Mouse (Mus musculus) brain, embryonic 14.5 days (tissue): ENCODE results near the gene Thumpd3. TPM values are rescaled to one million over a fixed set of nuclear protein-coding genes. Genes with fewer than 3 reads are reported as not detected.

Experiments used
- DNase-seq: peaks from one replicate; pipeline ENCODE4 v3.0.0-alpha.2; 2011; ENCODE audit warnings: low read depth
- CTCF ChIP-seq: fragments of 200-500 bp; IDR thresholded peaks from 2 replicates; pipeline ENCODE4 v1.5.1; 2012; ENCODE audit warnings: inconsistent platforms, mild to moderate bottlenecking, moderate library complexity, borderline replicate concordance; ENCODE audit not compliant: insufficient read depth, insufficient read length; ENCODE audit errors: extremely low read depth
- POLR2A ChIP-seq: fragments of 200-500 bp; IDR thresholded peaks from 2 replicates; pipeline ENCODE4 v1.6.1; 2012; ENCODE audit warnings: mild to moderate bottlenecking, inconsistent platforms, borderline replicate concordance; ENCODE audit not compliant: poor library complexity, insufficient read depth, insufficient read length, severe bottlenecking; ENCODE audit errors: extremely low read depth
- polyA plus RNA-seq: library from polyadenylated mRNA; depleted of rRNA; stranded (reverse); fragments of >200 nt; gene quantifications from 2 replicates; pipeline ENCODE4 v1.2.3, GENCODE M21; 2012

Gene Thumpd3
- polyA plus RNA-seq, 1 experiment = 28.5 TPM

DNA sequence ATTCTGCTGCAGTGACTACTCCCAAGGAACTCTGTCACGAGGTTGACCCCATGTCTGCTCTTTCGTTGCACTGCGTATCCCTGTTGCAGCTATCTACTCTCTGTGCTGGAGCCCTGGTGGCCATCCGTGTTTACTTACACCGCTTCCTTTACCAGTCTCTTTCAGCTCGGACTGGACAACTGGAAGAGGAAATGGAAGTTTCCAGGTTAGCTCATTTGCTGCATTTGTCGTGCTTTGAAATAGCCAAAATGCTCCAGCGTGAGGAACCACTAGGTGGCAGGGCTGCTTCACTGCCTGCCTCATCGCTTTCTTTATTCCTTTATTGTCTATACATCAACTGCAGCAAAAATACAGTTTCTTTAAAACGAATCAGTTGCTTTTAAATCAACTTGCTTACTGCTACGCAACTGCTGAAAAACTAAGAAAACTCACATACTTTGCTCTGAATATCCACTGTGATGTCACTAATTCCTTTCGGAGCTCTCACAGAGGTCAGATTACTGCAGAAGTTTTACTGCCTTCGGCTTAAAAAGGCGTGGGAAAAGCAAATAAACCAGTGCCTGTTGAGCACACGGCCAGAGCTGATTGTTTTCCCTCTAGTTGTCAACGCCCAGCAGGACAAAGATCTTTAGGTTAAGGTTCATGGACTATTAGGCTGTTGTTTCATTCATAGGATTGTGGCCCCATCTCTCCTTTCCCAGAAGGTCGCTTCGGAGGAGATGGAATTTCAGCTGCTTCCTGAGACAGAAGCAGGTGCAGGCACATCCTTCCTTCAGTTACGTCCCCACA, 7.9 kb upstream of the Thumpd3 start:
- TF ChIP-seq POLR2A (no peak), CTCF (peak; percentile 85)
- DNase-seq = peak; percentile 82

DNA sequence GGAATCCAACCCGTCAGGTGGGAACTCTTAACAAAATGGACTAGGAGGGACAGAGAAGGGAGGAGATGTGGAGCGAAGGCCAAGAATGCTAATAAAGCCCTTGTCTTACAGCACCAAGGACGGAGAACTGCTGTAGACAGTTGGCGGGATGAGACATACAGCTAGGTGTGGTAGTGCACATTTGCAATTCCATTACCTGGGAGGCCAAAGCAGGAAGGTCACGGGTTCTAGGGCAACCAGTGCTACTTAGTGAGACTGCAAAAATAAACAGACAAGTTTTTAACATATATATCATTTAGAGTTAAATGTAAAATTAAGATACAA, 7.3 kb upstream of the Thumpd3 start:
- no peak for TF ChIP-seq CTCF
- DNase-seq = no peak

DNA sequence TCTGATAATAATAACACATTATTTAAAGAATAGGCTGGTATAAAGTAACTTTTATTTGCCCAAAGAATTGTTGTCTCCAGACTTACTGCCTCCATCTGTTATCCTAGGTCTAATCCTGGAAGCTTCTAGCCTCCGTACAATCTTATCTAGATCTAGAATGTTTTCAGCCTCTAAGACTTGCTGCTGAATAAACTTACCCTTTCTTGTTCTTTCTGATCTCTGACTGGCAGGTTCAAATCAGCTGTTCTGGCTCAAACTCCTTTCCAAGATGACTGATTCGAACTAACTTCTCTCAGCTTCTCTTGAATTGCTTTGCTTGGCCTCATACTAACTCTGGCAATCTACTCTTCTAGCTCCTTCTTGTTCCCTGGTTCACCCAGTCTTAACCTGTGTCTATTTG, 5.7 kb upstream of the Thumpd3 start:
- TF ChIP-seq POLR2A (no peak), CTCF (no peak)
- DNase-seq = no peak

DNA sequence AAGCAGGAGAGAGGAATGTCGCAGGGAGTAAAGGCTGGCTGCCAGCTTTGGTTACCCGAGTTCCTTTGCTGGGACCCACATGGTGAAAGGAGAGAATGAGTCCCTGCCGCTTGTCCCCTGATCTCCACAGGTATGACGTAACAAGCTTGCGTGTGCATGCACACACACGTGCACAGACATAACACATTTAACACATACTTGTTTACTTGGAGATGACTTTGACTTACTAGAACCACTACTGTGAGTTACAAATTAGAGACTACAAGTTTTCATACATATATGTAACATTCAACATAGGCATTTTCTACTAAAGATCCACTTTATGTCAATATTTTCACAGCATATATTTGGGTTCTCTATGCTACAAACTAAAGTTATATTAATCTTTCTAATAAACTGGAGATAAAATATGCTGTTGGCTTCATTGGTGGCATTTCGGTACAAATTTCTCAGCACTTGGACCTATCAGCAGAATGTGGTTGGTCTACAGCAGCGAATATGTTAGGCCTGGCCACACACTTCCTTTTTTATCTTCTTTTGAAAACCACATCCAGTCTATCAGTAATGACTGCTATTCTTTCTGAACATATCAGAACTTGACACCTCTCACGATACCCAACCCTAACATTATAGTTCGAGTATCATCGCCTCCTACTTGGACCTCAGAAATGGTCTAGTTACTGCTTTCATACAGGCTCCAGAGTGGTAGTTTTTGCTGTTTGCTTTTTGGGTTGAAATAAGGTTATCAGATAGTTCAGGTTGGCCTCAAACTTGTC, 4.6 kb upstream of the Thumpd3 start:
- no peak for TF ChIP-seq POLR2A
- no peak for TF ChIP-seq CTCF
- DNase-seq = no peak

DNA sequence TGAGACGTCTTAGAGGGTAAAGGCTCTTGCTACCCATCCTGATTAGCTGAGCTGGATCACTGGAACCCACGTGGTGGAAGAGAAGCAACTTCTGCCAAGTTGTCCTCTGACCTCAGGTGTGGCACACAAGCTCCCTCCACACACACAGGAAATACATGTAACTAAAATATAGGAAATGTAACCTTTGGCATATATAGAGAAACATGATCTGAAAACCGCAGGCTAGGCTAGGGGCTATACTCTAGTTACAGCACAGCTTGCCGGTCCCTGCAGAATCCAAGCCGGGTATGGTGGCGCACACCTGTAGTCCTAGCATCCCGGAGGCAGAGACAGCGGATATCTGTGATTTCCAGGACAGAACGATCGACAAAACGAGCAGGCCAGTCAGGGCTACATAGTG, 450 bp upstream of the Thumpd3 start:
- DNase-seq = peak; percentile 7
- TF ChIP-seq CTCF = no peak
- TF ChIP-seq POLR2A = no peak

DNA sequence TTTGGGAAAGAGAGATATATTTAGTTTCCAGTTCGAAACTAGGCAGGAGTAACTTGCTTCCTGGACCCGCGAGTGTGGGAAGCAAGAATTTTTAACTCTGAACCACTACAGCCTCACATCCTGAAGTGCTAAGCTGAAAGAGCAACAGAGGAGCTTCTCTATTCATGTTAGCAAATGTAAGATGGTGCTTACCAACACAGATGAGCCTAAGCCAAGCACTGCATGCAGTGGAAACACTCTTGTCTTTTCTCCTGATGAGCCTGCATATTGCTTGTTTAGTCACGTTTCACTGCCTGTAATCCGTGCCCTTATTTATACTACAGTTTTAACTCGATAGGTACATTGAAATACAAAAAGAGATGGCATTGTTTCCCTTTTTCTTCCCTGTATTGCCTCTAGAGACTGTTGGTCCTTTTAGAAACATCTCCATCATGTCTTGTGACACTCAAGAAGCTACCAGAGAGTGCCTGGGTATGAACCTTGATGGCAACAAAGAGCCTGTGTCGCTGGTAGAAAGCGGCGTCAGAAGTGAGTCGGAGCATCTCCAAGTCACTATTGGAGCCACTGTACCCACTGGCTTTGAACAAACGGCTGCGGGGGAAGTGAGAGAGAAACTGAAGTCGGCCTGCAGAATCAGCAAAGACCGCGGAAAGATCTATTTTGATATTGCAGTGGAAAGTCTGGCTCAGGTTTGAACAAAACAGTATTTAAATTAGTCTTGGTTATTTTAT, 1.2 kb downstream of the Thumpd3 start:
- no peak for TF ChIP-seq CTCF
- no peak for TF ChIP-seq POLR2A
- DNase-seq = no peak

DNA sequence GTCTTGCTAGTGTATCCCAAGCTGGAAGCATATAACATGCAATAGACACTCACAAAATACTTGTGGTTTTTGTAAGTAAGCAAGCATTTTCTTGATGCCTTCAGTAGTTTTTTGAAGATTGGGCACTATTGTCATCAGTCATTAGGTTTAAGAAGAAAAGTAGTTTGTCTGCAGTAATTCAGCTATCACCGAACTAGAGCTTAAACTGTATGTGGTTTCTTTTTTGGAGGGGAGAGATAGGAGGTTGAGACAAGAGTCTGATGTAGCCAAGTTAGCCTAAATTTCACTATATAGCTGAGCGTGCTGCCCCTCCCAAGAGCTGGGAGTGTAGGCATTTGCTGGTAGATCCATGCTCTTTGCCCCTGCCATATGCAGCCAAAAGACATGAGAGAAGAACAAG, 2.3 kb downstream of the Thumpd3 start:
- TF ChIP-seq CTCF (no peak), POLR2A (no peak)

DNA sequence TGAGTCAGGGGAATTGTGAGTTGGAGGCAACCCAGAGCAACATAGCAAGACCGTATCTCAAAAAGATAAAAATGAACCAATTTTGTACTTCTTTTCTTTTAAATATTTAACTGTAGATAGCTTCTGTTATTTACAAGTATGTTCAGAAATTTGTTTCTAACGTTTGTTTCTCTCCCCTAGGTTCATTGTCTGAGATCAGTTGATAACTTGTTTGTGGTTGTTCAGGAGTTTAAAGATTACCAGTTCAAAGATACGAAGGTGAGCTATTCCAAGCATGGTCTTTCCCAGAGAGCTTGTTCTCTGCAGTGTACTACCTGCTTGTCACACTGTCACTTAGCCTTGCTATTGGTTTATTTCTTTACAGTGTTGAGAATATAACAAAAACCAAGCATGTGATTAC, 3.1 kb downstream of the Thumpd3 start:
- DNase-seq = no peak
- TF ChIP-seq CTCF (no peak), POLR2A (no peak)

More for the DNA sequence above, 2.3 kb downstream of the Thumpd3 start:
- no peak for DNase-seq

DNA sequence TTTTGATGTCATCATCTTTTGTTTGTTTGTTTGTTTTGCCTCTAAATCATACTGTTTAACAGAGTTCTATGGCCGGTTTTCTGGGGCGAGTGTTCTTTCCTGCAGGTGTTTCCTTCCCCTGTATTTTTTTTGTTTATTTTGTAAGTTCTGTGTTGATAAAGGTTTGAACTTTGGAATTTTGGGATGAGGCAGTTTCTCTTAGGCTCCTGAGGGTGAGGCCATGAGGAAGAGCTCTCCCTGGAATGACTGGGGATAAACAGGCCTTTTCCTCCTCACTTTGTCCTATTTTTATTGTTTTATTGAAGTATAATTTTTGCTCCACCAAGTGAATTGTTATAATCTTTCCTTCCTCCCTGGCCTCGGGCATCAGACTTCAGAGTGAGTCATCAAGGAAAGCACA, 6.9 kb downstream of the Thumpd3 start:
- no peak for DNase-seq
- TF ChIP-seq CTCF = no peak
- TF ChIP-seq POLR2A = no peak

DNA sequence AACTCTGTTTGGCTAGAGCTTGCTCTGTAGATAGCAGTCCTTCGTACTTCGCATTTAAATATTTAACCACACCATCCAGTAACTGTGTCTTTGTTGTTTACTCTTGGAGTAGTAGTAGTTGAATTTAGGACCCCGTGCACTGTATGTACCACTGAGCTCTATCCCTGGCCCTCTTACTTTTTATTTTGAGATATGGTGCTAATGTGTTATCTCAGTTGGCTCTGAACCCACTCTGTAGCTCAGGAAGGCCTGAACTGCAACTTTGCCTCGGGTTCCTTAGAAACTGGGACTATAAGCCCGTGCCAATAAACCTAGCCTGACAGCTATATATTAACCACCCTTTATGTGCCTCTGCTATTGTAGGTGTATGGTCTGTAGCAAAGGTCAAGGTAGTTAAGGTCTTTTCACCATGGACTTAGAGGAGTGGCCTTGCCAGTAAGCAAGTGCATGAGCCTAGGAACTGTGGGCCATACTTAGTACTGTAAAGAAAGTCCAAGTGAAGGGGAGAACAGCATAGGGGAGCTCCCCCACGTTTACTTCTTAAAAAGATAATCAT, 8.6 kb downstream of the Thumpd3 start:
- DNase-seq = no peak
- TF ChIP-seq POLR2A (no peak), CTCF (no peak)

DNA sequence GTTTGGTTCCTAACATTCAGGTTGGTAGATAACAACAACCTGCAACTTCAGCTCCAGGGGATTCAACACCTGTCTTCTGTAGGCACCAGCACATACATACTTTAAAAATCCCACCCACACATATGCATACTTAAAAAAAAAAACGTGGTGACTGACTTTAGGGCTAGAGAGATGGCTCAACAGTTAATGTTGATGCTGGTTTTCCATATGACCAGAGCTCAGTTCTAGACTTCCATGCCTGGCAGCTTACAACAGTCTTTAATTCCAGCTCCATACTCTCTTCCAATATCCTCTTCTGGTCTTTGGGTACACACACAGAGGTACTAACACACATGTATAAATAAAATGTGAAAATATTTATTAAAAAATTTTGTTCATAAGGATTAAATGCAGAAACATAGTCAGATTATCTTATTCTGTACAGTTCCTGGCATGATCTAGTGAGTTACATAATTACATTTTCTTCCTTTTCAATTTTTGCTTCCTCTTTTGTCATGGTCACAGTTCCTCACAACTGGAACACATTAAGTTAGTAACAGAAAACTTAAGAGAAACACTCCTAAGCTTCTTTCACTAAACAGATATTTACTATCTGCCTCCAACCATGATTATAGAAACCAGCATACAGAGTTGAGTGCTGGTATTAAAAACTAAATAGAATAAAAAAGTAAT, 15.0 kb downstream of the Thumpd3 start:
- TF ChIP-seq CTCF (no peak), POLR2A (no peak)
- DNase-seq = no peak

DNA sequence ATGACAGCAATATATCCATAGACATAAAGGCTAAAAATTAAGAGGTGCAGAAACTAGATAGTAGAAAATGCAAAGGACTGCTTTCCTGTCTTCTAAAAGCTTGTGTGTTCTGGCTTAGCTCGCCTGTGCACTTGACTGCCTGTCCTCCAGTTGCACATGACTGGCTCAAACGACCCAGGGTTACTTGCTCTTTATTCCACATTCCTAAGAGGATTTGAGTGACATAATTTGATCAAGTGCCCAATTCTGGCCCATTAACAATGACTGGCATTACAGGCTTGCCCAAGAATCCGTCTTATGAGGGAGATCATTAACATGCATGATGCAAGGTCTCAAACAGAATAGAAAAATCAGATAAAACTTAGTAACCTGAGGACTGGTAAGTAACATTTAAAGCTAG, 16.2 kb downstream of the Thumpd3 start:
- DNase-seq = peak; percentile 78
- TF ChIP-seq CTCF (no peak), POLR2A (no peak)
